Mouse (Mus musculus) myocyte (in vitro differentiated cells): ENCODE results near the gene Cntn4. TPM values are rescaled to one million over a fixed set of nuclear protein-coding genes. Genes with fewer than 3 reads are reported as not detected.

ENCODE experiments used
- H3K27me3 ChIP-seq: one replicate; pipeline ENCODE4 v1.6.1; 2011; ENCODE audit not compliant: control insufficient read depth, insufficient read depth, insufficient read length
- H3K36me3 ChIP-seq: one replicate; pipeline ENCODE4 v1.6.1; 2011; ENCODE audit not compliant: control insufficient read depth, insufficient read depth
- H3K4me2 ChIP-seq: one replicate; pipeline ENCODE4 v1.6.1; 2011; ENCODE audit warnings: low read depth, control low read depth
- H3K4me3 ChIP-seq: one replicate; pipeline ENCODE4 v1.5.1; 2011; ENCODE audit warnings: mild to moderate bottlenecking, control low read depth, moderate library complexity
- H3K79me2 ChIP-seq: one replicate; pipeline ENCODE4 v1.6.1; 2011; ENCODE audit not compliant: control insufficient read depth, insufficient read depth
- H3ac ChIP-seq: one replicate; pipeline ENCODE4 v1.6.1; 2011; ENCODE audit not compliant: control insufficient read depth, insufficient read length
- CEBPB ChIP-seq: IDR thresholded peaks from 2 replicates; pipeline ENCODE4 v1.6.1; 2011; ENCODE audit warnings: mild to moderate bottlenecking, moderate library complexity; ENCODE audit not compliant: poor library complexity, insufficient read depth, severe bottlenecking
- E2F4 ChIP-seq: IDR thresholded peaks from one replicate; pipeline ENCODE4 v1.6.1; 2011; ENCODE audit warnings: mild to moderate bottlenecking, control low read depth, moderate library complexity; ENCODE audit not compliant: insufficient read depth
- MAX ChIP-seq: IDR thresholded peaks from one replicate; pipeline ENCODE4 v1.6.1; 2011; ENCODE audit warnings: low read depth, mild to moderate bottlenecking, control low read depth
- MYOD1 ChIP-seq, 3 experiments: IDR thresholded peaks; one replicate each; pipeline ENCODE4 v1.6.1; 2011; ENCODE audit warnings: control low read depth in 2 of 3, low read depth in 2 of 3, mild to moderate bottlenecking in 2 of 3, moderate library complexity in 1 of 3; ENCODE audit not compliant: insufficient read length in 2 of 3, control insufficient read depth in 1 of 3
- MYOG ChIP-seq, 3 experiments: IDR thresholded peaks; one replicate each; pipeline ENCODE4 v1.6.1; 2011; ENCODE audit warnings: control low read depth in 2 of 3, low read depth in 2 of 3, mild to moderate bottlenecking in 2 of 3; ENCODE audit not compliant: insufficient read length in 2 of 3, control insufficient read depth in 1 of 3, insufficient read depth in 1 of 3
- POLR2A ChIP-seq: IDR thresholded peaks from one replicate; pipeline ENCODE4 v1.6.1; 2011; ENCODE audit warnings: low read depth, mild to moderate bottlenecking, control low read depth, moderate library complexity; ENCODE audit not compliant: insufficient read length
- POLR2AphosphoS2 ChIP-seq: IDR thresholded peaks from one replicate; pipeline ENCODE4 v1.6.1; 2011; ENCODE audit warnings: low read depth, control low read depth; ENCODE audit not compliant: insufficient read length
- REST ChIP-seq: IDR thresholded peaks from one replicate; pipeline ENCODE4 v1.6.1; 2011; ENCODE audit warnings: mild to moderate bottlenecking, control low read depth, moderate library complexity; ENCODE audit not compliant: insufficient read depth, insufficient read length
- SRF ChIP-seq: IDR thresholded peaks from one replicate; pipeline ENCODE4 v1.6.1; 2011; ENCODE audit warnings: low read depth; ENCODE audit not compliant: control insufficient read depth, insufficient read length
- TCF12 ChIP-seq: IDR thresholded peaks from one replicate; pipeline ENCODE4 v1.6.1; 2011; ENCODE audit warnings: mild to moderate bottlenecking, control low read depth; ENCODE audit not compliant: poor library complexity, insufficient read depth, severe bottlenecking
- TCF3 ChIP-seq: IDR thresholded peaks from one replicate; pipeline ENCODE4 v1.6.1; 2011; ENCODE audit warnings: low read depth, control low read depth; ENCODE audit not compliant: insufficient read length
- USF1 ChIP-seq: IDR thresholded peaks from one replicate; pipeline ENCODE4 v1.6.1; 2011; ENCODE audit warnings: low read depth, mild to moderate bottlenecking, control low read depth, moderate library complexity
- polyA plus RNA-seq: library from polyadenylated mRNA; unstranded; fragments of >200 nt; fragmentation: generic; extraction: Trizol; gene quantifications from one replicate; pipeline ENCODE4 v1.2.1, GENCODE M21; 2012; ENCODE audit warnings: missing spikeins

Cntn4 gene
- polyA plus RNA-seq, 1 experiment: not detected

GRCm38 (mm10) chr6:106097856-106098255 lies 420.4 kb downstream of the Cntn4 start:
- H3K4me2 ChIP-seq: no peak overlapping the region
- no peak for TF ChIP-seq USF1
- no peak for TF ChIP-seq E2F4
- no peak for TF ChIP-seq MYOG (IDR thresholded peaks at IDR 0.05; ENCODE audit: control insufficient read depth in 1 of 3, insufficient read depth in 1 of 3, insufficient read length in 2 of 3, low read depth in 2 of 3)
- TF ChIP-seq POLR2AphosphoS2: no peak
- no peak for TF ChIP-seq TCF12
- H3K79me2 ChIP-seq: no peaks in the 10 kb centered on the region
- no peak overlapping the region for H3K4me3 ChIP-seq
- no peak overlapping the region for H3ac ChIP-seq
- no peaks in the 10 kb centered on the region for H3K36me3 ChIP-seq
- no peaks in the 10 kb centered on the region for H3K27me3 ChIP-seq

DNA sequence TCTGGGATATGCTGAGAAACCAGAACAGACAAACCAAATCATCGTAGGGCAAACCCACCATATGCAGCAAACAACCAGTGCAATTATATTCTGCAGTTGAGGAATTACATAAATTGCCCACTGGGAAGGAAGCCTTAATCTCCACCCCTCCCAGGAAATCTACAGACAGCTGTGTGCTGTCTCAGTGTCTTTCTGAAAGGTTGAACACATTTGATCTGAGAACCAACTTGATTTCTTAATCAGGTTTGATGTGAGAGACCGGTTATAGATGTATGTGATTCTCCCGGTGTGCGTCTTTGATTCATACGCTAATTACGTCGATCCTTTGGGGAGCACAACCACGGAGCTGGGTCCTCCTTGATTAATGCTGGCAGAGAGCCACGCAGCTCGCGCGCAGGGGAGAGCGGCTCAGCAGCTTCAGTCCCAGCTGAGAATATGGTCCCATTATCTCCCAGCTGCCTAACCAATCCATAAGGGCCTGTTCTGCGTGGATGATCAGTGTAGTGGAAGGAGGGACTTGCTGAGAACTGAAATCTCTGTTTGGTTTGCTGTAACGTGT lies 441.1 kb downstream of the Cntn4 start:
- no peaks in the 10 kb centered on the region for H3K79me2 ChIP-seq
- no peak overlapping the region for H3K4me2 ChIP-seq
- no peaks in the 10 kb centered on the region for H3K36me3 ChIP-seq
- no peak overlapping the region for H3K4me3 ChIP-seq
- TF ChIP-seq MYOG (IDR thresholded peaks at IDR 0.05; ENCODE audit: control insufficient read depth in 1 of 3, insufficient read depth in 1 of 3, insufficient read length in 2 of 3, low read depth in 2 of 3): no peak
- no peak for TF ChIP-seq E2F4
- TF ChIP-seq MAX: no peak
- no peak for TF ChIP-seq POLR2A
- no peak for TF ChIP-seq TCF12
- no peak for TF ChIP-seq REST
- no peak for TF ChIP-seq SRF
- TF ChIP-seq POLR2AphosphoS2: no peak
- no peak for TF ChIP-seq USF1
- no peak for TF ChIP-seq MYOD1 (IDR thresholded peaks at IDR 0.05; ENCODE audit: control insufficient read depth in 1 of 3, insufficient read length in 2 of 3, low read depth in 2 of 3)
- no peaks in the 10 kb centered on the region for H3K27me3 ChIP-seq
- H3ac ChIP-seq: no peak overlapping the region

- Histone ChIP-seq H3ac (no peak overlapping the region), H3K36me3 (no peaks in the 10 kb centered on the region), H3K4me3 (no peak overlapping the region), H3K79me2 (no peaks in the 10 kb centered on the region), H3K27me3 (no peaks in the 10 kb centered on the region), H3K4me2 (no peak overlapping the region)
- TF ChIP-seq CEBPB (peak; percentile 74; the same call in 1 of the 2 replicates), SRF (no peak), USF1 (no peak), TCF3 (no peak), E2F4 (no peak), MYOG (IDR thresholded peaks at IDR 0.05; ENCODE audit: control insufficient read depth in 1 of 3, insufficient read depth in 1 of 3, insufficient read length in 2 of 3, low read depth in 2 of 3) (no peak), REST (no peak), TCF12 (no peak)
Measured at GRCm38 (mm10) chr6:106153530-106153929, 476.1 kb downstream of the Cntn4 start.

- Histone ChIP-seq H3K4me2 (no peak overlapping the region), H3ac (no peak overlapping the region), H3K79me2 (no peaks in the 10 kb centered on the region)
Measured at GRCm38 (mm10) chr6:106155362-106155761, 477.9 kb downstream of the Cntn4 start.

DNA sequence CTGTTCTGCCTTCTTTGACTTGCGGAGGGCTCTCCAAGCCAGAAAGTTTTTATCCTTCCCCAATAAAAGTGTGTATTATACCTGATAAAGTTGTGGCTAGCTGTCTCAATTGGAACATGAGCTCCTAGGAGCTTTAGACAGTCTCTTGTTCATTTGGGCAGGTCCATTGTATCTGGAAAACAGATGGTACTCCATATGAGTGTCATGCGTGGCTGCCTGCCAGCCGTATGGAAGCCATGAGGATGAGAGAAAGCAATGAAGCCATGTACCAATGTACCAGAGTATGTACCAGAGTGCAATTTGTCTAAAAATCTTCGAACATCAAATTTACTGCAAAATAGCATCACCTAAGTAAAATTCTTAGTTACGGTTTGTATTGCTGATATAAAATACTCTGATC lies 500.1 kb downstream of the Cntn4 start:
- no peaks in the 10 kb centered on the region for H3K79me2 ChIP-seq
- no peak overlapping the region for H3K4me3 ChIP-seq
- TF ChIP-seq MYOD1 (IDR thresholded peaks at IDR 0.05; ENCODE audit: control insufficient read depth in 1 of 3, insufficient read length in 2 of 3, low read depth in 2 of 3): no peak
- no peak for TF ChIP-seq TCF12
- no peak for TF ChIP-seq POLR2AphosphoS2
- no peak for TF ChIP-seq USF1
- TF ChIP-seq POLR2A: no peak
- no peak for TF ChIP-seq TCF3
- no peak for TF ChIP-seq REST
- TF ChIP-seq MYOG (IDR thresholded peaks at IDR 0.05; ENCODE audit: control insufficient read depth in 1 of 3, insufficient read depth in 1 of 3, insufficient read length in 2 of 3, low read depth in 2 of 3): no peak
- TF ChIP-seq MAX: no peak
- no peak overlapping the region for H3K4me2 ChIP-seq
- H3K36me3 ChIP-seq: no peaks in the 10 kb centered on the region
- no peak overlapping the region for H3ac ChIP-seq
- H3K27me3 ChIP-seq: no peaks in the 10 kb centered on the region

More at GRCm38 (mm10) chr6:106155362-106155761, 477.9 kb downstream of the Cntn4 start:
- H3K4me3 ChIP-seq: no peak overlapping the region
- H3K36me3 ChIP-seq: no peaks in the 10 kb centered on the region
- TF ChIP-seq USF1: no peak
- no peak for TF ChIP-seq E2F4
- no peak for TF ChIP-seq CEBPB
- no peak for TF ChIP-seq POLR2AphosphoS2
- no peak for TF ChIP-seq MAX
- TF ChIP-seq TCF3: no peak
- no peak for TF ChIP-seq TCF12
- TF ChIP-seq REST: no peak
- no peak for TF ChIP-seq MYOG (IDR thresholded peaks at IDR 0.05; ENCODE audit: control insufficient read depth in 1 of 3, insufficient read depth in 1 of 3, insufficient read length in 2 of 3, low read depth in 2 of 3)
- TF ChIP-seq POLR2A: no peak
- no peak for TF ChIP-seq MYOD1 (IDR thresholded peaks at IDR 0.05; ENCODE audit: control insufficient read depth in 1 of 3, insufficient read length in 2 of 3, low read depth in 2 of 3)
- no peak for TF ChIP-seq SRF
- H3K27me3 ChIP-seq: no peaks in the 10 kb centered on the region
